ENCODE assay signal across 9 mouse cellular contexts in the genomic region with DNA sequence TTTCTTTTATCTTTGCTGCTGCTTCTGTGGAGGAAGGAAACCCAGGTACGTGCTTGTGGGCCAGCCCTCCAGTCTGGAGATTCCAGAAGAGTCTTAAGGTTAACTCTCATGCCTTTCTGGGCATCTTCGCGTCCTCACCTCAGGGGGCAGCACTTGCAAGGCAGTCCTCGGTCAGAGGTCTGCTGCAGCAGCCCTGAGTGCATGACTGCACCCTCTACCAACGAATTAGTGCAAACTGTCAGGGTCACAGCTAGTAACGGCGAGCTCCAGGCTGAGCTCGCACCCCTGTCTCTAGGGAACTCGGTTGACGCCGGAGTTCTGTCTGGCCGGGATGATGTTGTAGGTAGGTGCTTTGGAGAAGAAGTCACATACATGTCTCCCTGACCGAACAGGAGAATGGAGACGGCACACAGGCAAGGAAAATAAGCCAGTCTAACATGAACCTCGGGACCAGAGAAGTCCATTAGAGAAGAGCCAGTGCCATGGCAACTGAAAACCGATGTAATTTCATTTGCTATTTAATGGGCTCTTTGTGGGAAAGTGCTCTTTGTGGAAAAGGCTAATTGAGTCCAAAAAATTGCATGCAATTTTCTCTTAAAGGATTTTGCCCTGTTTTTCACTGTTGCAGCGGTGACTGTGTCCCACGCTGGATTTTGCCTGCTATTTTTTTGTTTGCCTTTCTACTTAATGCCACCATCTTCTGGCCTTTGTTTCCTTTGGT. TPM values are rescaled to one million over a fixed set of nuclear protein-coding genes. Genes with fewer than 3 reads are reported as not detected.
DNase-seq lines count a peak whose midpoint lies in the region; ATAC-seq and TF ChIP-seq lines count a peak whose summit lies in the region.
"Had no signal": no experiment of that assay in that cellular context is flagged by ENCODE, and none has a peak within 500 bp of the region (broad histone marks: within the 10 kb centered on the region; RNA-seq: fewer than 3 reads in every experiment).

No protein-coding gene starts in this region.

- no peak overlapping the region for H3K9ac ChIP-seq in embryonic facial prominence, embryonic 11.5 days (replicated peaks; ENCODE audit: low read length)
- H3K9ac ChIP-seq in hindbrain, embryonic 14.5 days: peak overlapping the region; percentile 35; the same call in 1 of the 2 replicates
- H3K9ac ChIP-seq in midbrain, postnatal 0 days (replicated peaks; ENCODE audit: low read length, poor library complexity, severe bottlenecking): no peak overlapping the region
- H3K9ac ChIP-seq: liver, embryonic 13.5 days had no signal

- peak; percentile 73 for TF ChIP-seq CTCF in midbrain, postnatal 0 days (IDR thresholded peaks at IDR 0.05)

- H3K4me1 ChIP-seq in embryonic facial prominence, embryonic 11.5 days (ENCODE audit: control insufficient read depth, insufficient read depth, low read length): no peaks in the 10 kb centered on the region
- H3K4me1 ChIP-seq in hindbrain, embryonic 14.5 days (replicated peaks; ENCODE audit: control insufficient read depth, insufficient read depth, low read length): peaks cover 11% of the 10 kb centered on the region
- no peaks in the 10 kb centered on the region; the same call in 1 of the 2 replicates for H3K4me1 ChIP-seq in midbrain, postnatal 0 days (ENCODE audit: insufficient read depth, low read length)
- H3K4me1 ChIP-seq: liver, embryonic 13.5 days had no signal

- WGBS in embryonic facial prominence, embryonic 11.5 days: 22% methylated on average over 18 of the region's 18 CpGs
- 12% methylated on average over 18 of the region's 18 CpGs for WGBS in hindbrain, embryonic 14.5 days
- WGBS in midbrain, postnatal 0 days: 7% methylated on average over 18 of the region's 18 CpGs

- no peaks in the 10 kb centered on the region for H3K27me3 ChIP-seq in embryonic facial prominence, embryonic 11.5 days (ENCODE audit: control insufficient read depth, insufficient read depth, low read length)
- no peaks in the 10 kb centered on the region for H3K27me3 ChIP-seq in hindbrain, embryonic 14.5 days (ENCODE audit: control insufficient read depth, insufficient read depth, low read length)
- no peaks in the 10 kb centered on the region for H3K27me3 ChIP-seq in midbrain, postnatal 0 days (ENCODE audit: insufficient read depth, low read length)
- H3K27me3 ChIP-seq: liver, embryonic 13.5 days had no signal

- H3K4me3 ChIP-seq in embryonic facial prominence, embryonic 11.5 days (ENCODE audit: low read depth, low read length): no peak overlapping the region
- peak overlapping the region; percentile 16 for H3K4me3 ChIP-seq in hindbrain, embryonic 14.5 days (replicated peaks; ENCODE audit: low read length)
- peak overlapping the region; percentile 14; the same call in 1 of the 2 replicates for H3K4me3 ChIP-seq in midbrain, postnatal 0 days (ENCODE audit: low read depth, low read length)
- H3K4me3 ChIP-seq: liver, embryonic 13.5 days had no signal

- DNase-seq in left cerebral cortex, postnatal 4 days: peak; percentile 42
- DNase-seq in left cerebral cortex, postnatal 36 days (ENCODE audit: low spot score in 2 of 2): no peak
- peak; percentile 48 for DNase-seq in embryonic facial prominence, embryonic 11.5 days (ENCODE audit: low spot score)
- DNase-seq in hindbrain, embryonic 14.5 days (ENCODE audit: low spot score): peak; percentile 49
- peak; percentile 50 for DNase-seq in midbrain, postnatal 0 days (ENCODE audit: low spot score)
- DNase-seq in adrenal gland, postnatal 4 days (ENCODE audit: low spot score in 2 of 2): no peak
- DNase-seq in left cerebral cortex, adult 9 months (ENCODE audit: low spot score in 2 of 2): no peak
- DNase-seq in gastrocnemius, adult 18-20 months (ENCODE audit: low spot score): no peak
- DNase-seq: liver, embryonic 13.5 days had no signal

- no peaks in the 10 kb centered on the region for H3K36me3 ChIP-seq in embryonic facial prominence, embryonic 11.5 days (replicated peaks; ENCODE audit: control insufficient read depth, insufficient read depth, low read depth, low read length)
- H3K36me3 ChIP-seq in hindbrain, embryonic 14.5 days (replicated peaks; ENCODE audit: control insufficient read depth, insufficient read depth): no peaks in the 10 kb centered on the region
- no peaks in the 10 kb centered on the region for H3K36me3 ChIP-seq in midbrain, postnatal 0 days (ENCODE audit: insufficient read depth, low read length)
- H3K36me3 ChIP-seq: liver, embryonic 13.5 days had no signal

- peak; percentile 58 for ATAC-seq in embryonic facial prominence, embryonic 11.5 days (replicated peaks; ENCODE audit: insufficient number of reproducible peaks, low FRiP score, low TSS enrichment, low read depth)
- peak; percentile 69 for ATAC-seq in hindbrain, embryonic 14.5 days (ENCODE audit: low FRiP score)
- ATAC-seq in midbrain, postnatal 0 days (ENCODE audit: low FRiP score): peak; percentile 78

- intact Hi-C loops in left cerebral cortex, postnatal 4 days (cut with DNase I): no loop called here
- intact Hi-C loops in left cerebral cortex, postnatal 36 days (cut with DNase I): loop anchor here (5.0 kb wide), 1 partner anchor 1896 kb away; no protein-coding TSS in a partner anchor

- no peaks in the 10 kb centered on the region for H3K9me3 ChIP-seq in embryonic facial prominence, embryonic 11.5 days (replicated peaks; ENCODE audit: control insufficient read depth, low read length)
- H3K9me3 ChIP-seq in hindbrain, embryonic 14.5 days (ENCODE audit: control insufficient read depth, low read length): no peaks in the 10 kb centered on the region
- H3K9me3 ChIP-seq in midbrain, postnatal 0 days (ENCODE audit: low read length): no peaks in the 10 kb centered on the region
- H3K9me3 ChIP-seq: liver, embryonic 13.5 days had no signal

- H3K4me2 ChIP-seq in embryonic facial prominence, embryonic 11.5 days (ENCODE audit: low read depth, low read length): 0 out of 2 replicates have a peak overlapping the region, but pooled peaks have one; percentile 2
- peak overlapping the region; percentile 49 for H3K4me2 ChIP-seq in hindbrain, embryonic 14.5 days (replicated peaks)
- H3K4me2 ChIP-seq in midbrain, postnatal 0 days (ENCODE audit: low read depth, low read length, poor library complexity, severe bottlenecking): peak overlapping the region; percentile 40
- H3K4me2 ChIP-seq: liver, embryonic 13.5 days had no signal

- H3K27ac ChIP-seq in embryonic facial prominence, embryonic 11.5 days (replicated peaks; ENCODE audit: low read depth, low read length): 0 out of 2 replicates have a peak overlapping the region, but pooled peaks have one; percentile 6
- peak overlapping the region; percentile 69 for H3K27ac ChIP-seq in hindbrain, embryonic 14.5 days
- H3K27ac ChIP-seq in midbrain, postnatal 0 days (ENCODE audit: low read depth, low read length): no peak overlapping the region
- H3K27ac ChIP-seq: liver, embryonic 13.5 days had no signal

RNA-seq across cellular contexts. Expression of a gene that starts 20.1 kb away (rescaled TPM):
- 1 to 10 TPM; 1.9 to 2.6 TPM for total RNA-seq in left cerebral cortex, postnatal 4 days (2021)
- total RNA-seq in left cerebral cortex, postnatal 36 days (2021): under 1 TPM; 0.25 to 0.59 TPM
- polyA plus RNA-seq in embryonic facial prominence, embryonic 11.5 days (2014; fragmentation: Nextera tagmentation; extraction: Ambion mirVana): 90.5 and 98.5 TPM in 2 replicates
- polyA plus RNA-seq in hindbrain, embryonic 14.5 days (2014; fragmentation: Nextera tagmentation; extraction: Ambion mirVana): 17.1 and 18.7 TPM in 2 replicates
- total RNA-seq in midbrain, postnatal 0 days (2014; rRNA removed): 9.0 and 9.7 TPM in 2 replicates
- polyA plus RNA-seq in midbrain, postnatal 0 days (2015; fragmentation: Nextera tagmentation; extraction: Ambion mirVana): 15.4 and 23.0 TPM in 2 replicates
- 10 to 100 TPM; 12.2 to 12.4 TPM for total RNA-seq in adrenal gland, postnatal 4 days (2021)
- total RNA-seq in gastrocnemius, adult 18-20 months (2021): 10 to 100 TPM; 13.7 to 15.2 TPM

Comparison
In these comparisons a context has a peak if more than half of its experiments do, and no peak if none do; other contexts are left out.
1. DNase-seq: peak in left cerebral cortex, postnatal 4 days (single experiment), embryonic facial prominence, embryonic 11.5 days (single experiment), hindbrain, embryonic 14.5 days (single experiment) and midbrain, postnatal 0 days (single experiment); none in left cerebral cortex, postnatal 36 days (0 of 2), adrenal gland, postnatal 4 days (0 of 2), left cerebral cortex, adult 9 months (0 of 2) and gastrocnemius, adult 18-20 months (single experiment).
2. Peak in every context shown above with its lines, with median percentiles within 50 percentile points of each other: ATAC-seq and H3K4me2 ChIP-seq.